Comparison of ENCODE assay signal across 13 mouse cellular contexts in the genomic region with DNA sequence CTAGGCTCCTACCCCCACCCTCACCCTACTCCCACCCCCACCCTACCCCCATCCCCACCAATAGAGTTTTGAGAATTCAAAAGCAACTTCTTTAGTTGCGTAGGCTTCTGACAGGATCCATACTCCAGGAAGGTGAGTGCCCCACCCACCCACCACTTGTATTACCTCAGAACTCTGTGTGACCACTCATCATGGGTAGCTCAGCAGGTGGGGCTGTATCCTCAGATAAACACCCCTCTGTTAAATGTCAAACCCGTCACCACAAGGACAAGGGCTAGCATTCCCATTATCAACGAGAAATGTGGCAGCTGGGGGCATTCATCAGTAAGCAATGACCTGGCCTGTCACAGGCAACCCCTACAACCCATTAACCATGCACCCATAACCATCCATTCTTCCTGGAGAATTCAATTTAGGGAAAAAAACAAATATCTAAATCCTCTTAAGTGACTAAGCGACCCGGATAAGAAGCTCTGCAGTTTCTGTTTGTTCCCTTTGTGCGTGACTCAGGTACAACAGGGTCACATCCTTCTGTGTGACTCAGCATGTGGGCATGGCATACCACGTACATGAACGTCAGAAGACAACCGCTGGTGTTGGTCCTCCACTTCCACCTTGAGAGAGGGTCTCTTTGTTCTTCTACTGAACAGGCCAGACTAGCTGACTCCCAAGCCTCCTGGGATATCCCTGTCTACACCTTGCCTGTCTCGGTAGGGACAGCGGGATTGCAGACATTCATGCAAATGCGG. TPM values are rescaled to one million over a fixed set of nuclear protein-coding genes. Genes with fewer than 3 reads are reported as not detected.
A peak's percentile ranks its signal among the peaks of the same experiment; 100 is the strongest.
DNase-seq lines count a peak whose midpoint lies in the region; ATAC-seq and TF ChIP-seq lines count a peak whose summit lies in the region.
"Had no signal": no experiment of that assay in that cellular context is flagged by ENCODE, and none has a peak within 500 bp of the region (broad histone marks: within the 10 kb centered on the region; RNA-seq: fewer than 3 reads in every experiment).

No protein-coding gene starts in this region.

- H3K27me3 ChIP-seq in intestine, embryonic 15.5 days (replicated peaks), result no peaks in the 10 kb centered on the region
- H3K27me3 ChIP-seq in intestine, postnatal 0 days (replicated peaks; ENCODE audit: control insufficient read depth, insufficient read depth, low read length), result no peaks in the 10 kb centered on the region
- no peaks in the 10 kb centered on the region for H3K27me3 ChIP-seq in neural tube, embryonic 15.5 days (replicated peaks)
- H3K27me3 ChIP-seq in stomach, embryonic 16.5 days (ENCODE audit: control insufficient read depth, insufficient read depth, low read length), result no peaks in the 10 kb centered on the region
- H3K27me3 ChIP-seq: heart, embryonic 13.5 days had no signal

- no peak overlapping the region for H3K9ac ChIP-seq in intestine, embryonic 15.5 days
- H3K9ac ChIP-seq in intestine, postnatal 0 days (ENCODE audit: low read depth, low read length), result no peak overlapping the region
- H3K9ac ChIP-seq in neural tube, embryonic 15.5 days (replicated peaks), result no peak overlapping the region
- H3K9ac ChIP-seq in stomach, embryonic 16.5 days (ENCODE audit: low read length), result no peak overlapping the region
- H3K9ac ChIP-seq: heart, embryonic 13.5 days; hindbrain, embryonic 14.5 days had no signal

- no peaks in the 10 kb centered on the region for H3K9me3 ChIP-seq in intestine, embryonic 15.5 days
- no peaks in the 10 kb centered on the region for H3K9me3 ChIP-seq in intestine, postnatal 0 days (ENCODE audit: control insufficient read depth)
- no peaks in the 10 kb centered on the region for H3K9me3 ChIP-seq in neural tube, embryonic 15.5 days (replicated peaks)
- H3K9me3 ChIP-seq in stomach, embryonic 16.5 days (replicated peaks; ENCODE audit: control insufficient read depth, low read length), result no peaks in the 10 kb centered on the region
- H3K9me3 ChIP-seq: heart, embryonic 13.5 days; limb, embryonic 10.5 days had no signal

- ATAC-seq in intestine, embryonic 15.5 days, result peak; percentile 30; the same call in 1 of the 2 replicates
- no peak for ATAC-seq in intestine, postnatal 0 days
- 0 out of 2 replicates have a peak, but pooled peaks have one; percentile 5 for ATAC-seq in neural tube, embryonic 15.5 days (ENCODE audit: low FRiP score)
- 0 out of 2 replicates have a peak, but pooled peaks have one; percentile 39 for ATAC-seq in common myeloid progenitor, adult 5-6 weeks (replicated peaks; ENCODE audit: low read depth, poor library complexity, severe bottlenecking)
- peak; percentile 57; the same call in 1 of the 2 replicates for ATAC-seq in stomach, embryonic 16.5 days (ENCODE audit: insufficient read depth, low FRiP score)

- TF ChIP-seq CTCF in intestine, postnatal 0 days (IDR thresholded peaks at IDR 0.05; ENCODE audit: low read depth), result no peak
- no peak for TF ChIP-seq CTCF in layer of hippocampus, adult 2 months (conservative IDR thresholded peaks at IDR 0.05)

- no peak for DNase-seq in neural tube, embryonic 10.5 days (ENCODE audit: extremely low spot score, low spot score)
- no peak for DNase-seq in thymus, postnatal 4 days
- DNase-seq in layer of hippocampus, adult 2 months (ENCODE audit: low spot score in 2 of 2), result no peak
- DNase-seq: right cerebral cortex, postnatal 4 days had no signal

- no peak overlapping the region for H3K27ac ChIP-seq in intestine, embryonic 15.5 days
- no peak overlapping the region for H3K27ac ChIP-seq in intestine, postnatal 0 days (ENCODE audit: low read depth, low read length)
- no peak overlapping the region for H3K27ac ChIP-seq in neural tube, embryonic 15.5 days (replicated peaks)
- peak overlapping the region; percentile 86 for H3K27ac ChIP-seq in stomach, embryonic 16.5 days (ENCODE audit: low read length)
- H3K27ac ChIP-seq in layer of hippocampus, adult 2 months, result no peak overlapping the region
- H3K27ac ChIP-seq: heart, embryonic 13.5 days; hindbrain, embryonic 14.5 days; limb, embryonic 10.5 days had no signal

- H3K4me3 ChIP-seq in intestine, embryonic 15.5 days (replicated peaks), result no peak overlapping the region
- no peak overlapping the region for H3K4me3 ChIP-seq in intestine, postnatal 0 days (ENCODE audit: low read depth, low read length)
- H3K4me3 ChIP-seq in neural tube, embryonic 15.5 days (replicated peaks), result no peak overlapping the region
- no peak overlapping the region for H3K4me3 ChIP-seq in stomach, embryonic 16.5 days (replicated peaks; ENCODE audit: low read length)
- no peak overlapping the region for H3K4me3 ChIP-seq in layer of hippocampus, adult 2 months
- H3K4me3 ChIP-seq: erythroblast, embryonic 14.5 days; heart, embryonic 13.5 days; limb, embryonic 10.5 days had no signal

- peaks cover 9% of the 10 kb centered on the region; the same call in 1 of the 2 replicates for H3K36me3 ChIP-seq in intestine, embryonic 15.5 days
- peaks cover 14% of the 10 kb centered on the region for H3K36me3 ChIP-seq in intestine, postnatal 0 days (ENCODE audit: control insufficient read depth, insufficient read depth)
- peaks cover 14% of the 10 kb centered on the region for H3K36me3 ChIP-seq in neural tube, embryonic 15.5 days
- H3K36me3 ChIP-seq in stomach, embryonic 16.5 days (ENCODE audit: control insufficient read depth, insufficient read depth, low read length), result 0 out of 2 replicates have a peak, but pooled peaks cover 8% of the 10 kb centered on the region

- WGBS in intestine, embryonic 15.5 days, result 67% methylated on average over 12 of the region's 12 CpGs
- WGBS in intestine, postnatal 0 days, result 67% methylated on average over 12 of the region's 12 CpGs
- WGBS in neural tube, embryonic 15.5 days, result 81% methylated on average over 12 of the region's 12 CpGs
- WGBS in stomach, embryonic 16.5 days, result 56% methylated on average over 12 of the region's 12 CpGs

- H3K4me2 ChIP-seq in intestine, embryonic 15.5 days (replicated peaks), result no peak overlapping the region
- H3K4me2 ChIP-seq in intestine, postnatal 0 days (replicated peaks; ENCODE audit: low read depth), result no peak overlapping the region
- no peak overlapping the region for H3K4me2 ChIP-seq in neural tube, embryonic 15.5 days
- H3K4me2 ChIP-seq in stomach, embryonic 16.5 days (ENCODE audit: low read depth, low read length), result 0 out of 2 replicates have a peak overlapping the region, but pooled peaks have one; percentile 7
- H3K4me2 ChIP-seq: heart, embryonic 13.5 days; hindbrain, embryonic 14.5 days had no signal

- 0 out of 2 replicates have a peak, but pooled peaks cover 4% of the 10 kb centered on the region for H3K4me1 ChIP-seq in intestine, embryonic 15.5 days (replicated peaks)
- H3K4me1 ChIP-seq in intestine, postnatal 0 days (replicated peaks; ENCODE audit: control insufficient read depth, insufficient read depth, low read length), result no peaks in the 10 kb centered on the region
- H3K4me1 ChIP-seq in neural tube, embryonic 15.5 days, result no peaks in the 10 kb centered on the region
- H3K4me1 ChIP-seq in stomach, embryonic 16.5 days (ENCODE audit: control insufficient read depth, insufficient read depth, low read length), result no peaks in the 10 kb centered on the region
- H3K4me1 ChIP-seq: limb, embryonic 10.5 days had no signal

RNA-seq across cellular contexts. Expression of a gene that starts 9.4 kb away (rescaled TPM):
- 0.13 and 0.14 TPM in 2 replicates for polyA plus RNA-seq in intestine, embryonic 15.5 days (2015; fragmentation: Nextera tagmentation; extraction: Ambion mirVana)
- polyA plus RNA-seq in intestine, postnatal 0 days (2015; fragmentation: Nextera tagmentation; extraction: Ambion mirVana), result not detected in 2 replicates
- polyA plus RNA-seq in neural tube, embryonic 15.5 days (2015; fragmentation: Nextera tagmentation; extraction: Ambion mirVana), result 0.69 and 6.5 TPM in 2 replicates
- 0.46 TPM in 1 of 2 replicates, not detected in the other for total RNA-seq in common myeloid progenitor, adult 5-6 weeks (2017)
- polyA plus RNA-seq in stomach, embryonic 16.5 days (2015; fragmentation: Nextera tagmentation; extraction: Ambion mirVana), result 0.35 and 0.41 TPM in 2 replicates
- total RNA-seq in layer of hippocampus, adult 2 months (2021), result 1 to 10 TPM; 2.0 to 2.1 TPM
